Mouse (Mus musculus) hindbrain, embryonic 15.5 days (tissue): Measurements from ENCODE around the gene 3110082J24Rik. TPM values are rescaled to one million over a fixed set of nuclear protein-coding genes. Genes with fewer than 3 reads are reported as not detected.
A peak's percentile ranks its signal among the peaks of the same experiment; 100 is the strongest.

ENCODE experiments used
- ATAC-seq: fragments of 200-750 bp; cut with Nextera tagmentation; 2 replicates; pipeline ENCODE4 v1.8.0; 2017; ENCODE audit warnings: low read depth, moderate number of reproducible peaks, moderate TSS enrichment; ENCODE audit not compliant: low FRiP score
- H3K27ac ChIP-seq: fragments of 300-500 bp; sonication (generic); replicated peaks from 2 replicates; pipeline ENCODE4 v1.5.1; 2015; ENCODE audit warnings: mild to moderate bottlenecking, inconsistent platforms
- H3K27me3 ChIP-seq: fragments of 300-500 bp; sonication (generic); 2 replicates; pipeline ENCODE4 v1.6.1; 2015; ENCODE audit warnings: control low read depth, inconsistent platforms
- H3K36me3 ChIP-seq: fragments of 300-500 bp; sonication (generic); 2 replicates; pipeline ENCODE4 v1.6.1; 2015; ENCODE audit warnings: control low read depth, inconsistent platforms
- H3K4me1 ChIP-seq: fragments of 300-500 bp; sonication (generic); replicated peaks from 2 replicates; pipeline ENCODE4 v1.6.1; 2015; ENCODE audit warnings: control low read depth, inconsistent platforms
- H3K4me2 ChIP-seq: fragments of 300-500 bp; sonication (generic); 2 replicates; pipeline ENCODE4 v1.6.1; 2015; ENCODE audit warnings: moderate library complexity, mild to moderate bottlenecking, inconsistent platforms
- H3K4me3 ChIP-seq: fragments of 300-500 bp; sonication (generic); 2 replicates; pipeline ENCODE4 v1.5.1; 2015; ENCODE audit warnings: mild to moderate bottlenecking, inconsistent platforms
- H3K9ac ChIP-seq: fragments of 300-500 bp; sonication (generic); 2 replicates; pipeline ENCODE4 v1.6.1; 2015; ENCODE audit warnings: inconsistent platforms
- H3K9me3 ChIP-seq: fragments of 300-500 bp; sonication (generic); 2 replicates; pipeline ENCODE4 v1.6.1; 2016; ENCODE audit warnings: control low read depth, inconsistent platforms
- WGBS: fragments of 180-500 bp; shearing (Covaris S2); methylation state at CpG from one replicate; pipeline ENCODE4 v1.1.7; 2015; 5-methylcytosine and 5-hydroxymethylcytosine counted together
- polyA plus RNA-seq: library from polyadenylated mRNA; unstranded; fragments of >200 nt; fragmentation: Nextera tagmentation; extraction: Ambion mirVana; gene quantifications from 2 replicates; pipeline ENCODE4 v1.2.1, GENCODE M21; 2015

The 3110082J24Rik gene
- polyA plus RNA-seq, 1 experiment from 2014 or later, result 5.3 TPM

GRCm38 (mm10) chr5:30135711-30136231, 29.9 kb upstream of the 3110082J24Rik start:
- Histone ChIP-seq H3K9me3 (no peaks in the 10 kb centered on the region), H3K9ac (no peak overlapping the region), H3K4me1 (no peaks in the 10 kb centered on the region), H3K27ac (no peak overlapping the region), H3K4me3 (no peak overlapping the region), H3K36me3 (peaks cover 68% of the 10 kb centered on the region), H3K27me3 (no peaks in the 10 kb centered on the region), H3K4me2 (no peak overlapping the region)
- ATAC-seq, result no peak
- WGBS, result 92% methylated on average over 11 of the region's 11 CpGs

DNA sequence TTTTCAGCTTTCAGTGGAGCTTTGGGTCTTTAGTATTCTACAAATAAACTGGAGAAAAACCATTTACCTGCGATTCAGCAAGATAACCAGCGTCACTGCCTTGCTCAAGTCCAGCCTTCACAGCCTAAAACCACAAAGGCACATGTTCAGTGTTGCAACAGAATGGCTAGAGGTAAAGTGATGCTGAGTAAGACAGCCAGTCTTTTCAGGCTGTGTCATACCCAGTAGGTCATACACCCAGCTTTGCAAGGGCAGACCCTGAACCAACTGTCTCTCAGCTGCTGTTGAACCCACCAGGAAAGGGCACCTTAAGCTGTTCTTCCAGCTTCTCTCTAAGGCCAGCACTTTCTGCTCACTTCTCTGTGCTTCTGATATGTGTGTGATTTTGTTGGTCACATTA, 26.3 kb upstream of the 3110082J24Rik start:
- no peak overlapping the region for H3K4me2 ChIP-seq
- WGBS, result 97% methylated on average over 2 of the region's 2 CpGs
- H3K36me3 ChIP-seq, result peaks cover 68% of the 10 kb centered on the region
- no peak overlapping the region for H3K4me3 ChIP-seq
- H3K27ac ChIP-seq, result no peak overlapping the region
- no peak for ATAC-seq
- no peaks in the 10 kb centered on the region for H3K4me1 ChIP-seq
- no peaks in the 10 kb centered on the region for H3K9me3 ChIP-seq
- no peak overlapping the region for H3K9ac ChIP-seq
- H3K27me3 ChIP-seq, result no peaks in the 10 kb centered on the region

DNA sequence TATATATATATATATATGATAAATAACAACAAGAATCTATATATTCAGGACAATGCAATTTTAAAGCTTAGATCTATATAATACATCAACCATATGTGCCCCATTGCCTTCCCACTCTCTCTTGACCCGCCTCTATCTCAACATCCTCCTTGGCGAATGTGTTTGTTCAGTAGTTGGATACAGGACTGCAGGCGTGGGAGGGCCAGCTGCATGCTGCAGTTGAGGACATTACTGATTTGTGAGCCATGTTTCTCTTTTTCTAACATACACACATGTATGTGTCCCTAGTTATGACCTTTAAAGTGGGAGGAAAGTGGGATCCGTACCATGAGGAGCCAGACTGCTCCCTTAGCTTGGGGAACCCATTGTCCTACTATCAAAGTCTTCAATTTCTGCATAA, 25.4 kb upstream of the 3110082J24Rik start:
- 92% methylated on average over 4 of the region's 4 CpGs for WGBS
- H3K9me3 ChIP-seq, result no peaks in the 10 kb centered on the region
- ATAC-seq, result no peak
- no peak overlapping the region for H3K4me3 ChIP-seq
- H3K4me2 ChIP-seq, result no peak overlapping the region
- no peak overlapping the region for H3K27ac ChIP-seq
- H3K9ac ChIP-seq, result no peak overlapping the region
- no peaks in the 10 kb centered on the region for H3K27me3 ChIP-seq
- peaks cover 72% of the 10 kb centered on the region for H3K36me3 ChIP-seq
- no peaks in the 10 kb centered on the region for H3K4me1 ChIP-seq

GRCm38 (mm10) chr5:30128680-30129079, 22.8 kb upstream of the 3110082J24Rik start:
- no peaks in the 10 kb centered on the region for H3K27me3 ChIP-seq
- H3K36me3 ChIP-seq, result peaks cover 77% of the 10 kb centered on the region
- ATAC-seq, result no peak
- 96% methylated on average over 6 of the region's 6 CpGs for WGBS
- H3K9me3 ChIP-seq, result no peaks in the 10 kb centered on the region
- H3K4me2 ChIP-seq, result no peak overlapping the region
- no peaks in the 10 kb centered on the region for H3K4me1 ChIP-seq
- H3K9ac ChIP-seq, result no peak overlapping the region
- no peak overlapping the region for H3K27ac ChIP-seq
- H3K4me3 ChIP-seq, result no peak overlapping the region

GRCm38 (mm10) chr5:30127921-30128597, 22.2 kb upstream of the 3110082J24Rik start:
- ATAC-seq, result no peak
- no peak overlapping the region for H3K4me3 ChIP-seq
- no peak overlapping the region for H3K4me2 ChIP-seq
- no peak overlapping the region for H3K9ac ChIP-seq
- no peaks in the 10 kb centered on the region for H3K9me3 ChIP-seq
- peaks cover 77% of the 10 kb centered on the region for H3K36me3 ChIP-seq
- H3K4me1 ChIP-seq, result no peaks in the 10 kb centered on the region
- 92% methylated on average over 13 of the region's 13 CpGs for WGBS
- H3K27ac ChIP-seq, result no peak overlapping the region
- H3K27me3 ChIP-seq, result no peaks in the 10 kb centered on the region

- no peak for ATAC-seq
- H3K27me3 ChIP-seq, result no peaks in the 10 kb centered on the region
- no peak overlapping the region for H3K9ac ChIP-seq
- H3K4me1 ChIP-seq, result no peaks in the 10 kb centered on the region
- peaks cover 77% of the 10 kb centered on the region for H3K36me3 ChIP-seq
- H3K9me3 ChIP-seq, result no peaks in the 10 kb centered on the region
- 88% methylated on average over 7 of the region's 7 CpGs for WGBS
- H3K4me2 ChIP-seq, result no peak overlapping the region
- H3K27ac ChIP-seq, result no peak overlapping the region
- no peak overlapping the region for H3K4me3 ChIP-seq
Observed at GRCm38 (mm10) chr5:30126756-30127155, 20.9 kb upstream of the 3110082J24Rik start.

DNA sequence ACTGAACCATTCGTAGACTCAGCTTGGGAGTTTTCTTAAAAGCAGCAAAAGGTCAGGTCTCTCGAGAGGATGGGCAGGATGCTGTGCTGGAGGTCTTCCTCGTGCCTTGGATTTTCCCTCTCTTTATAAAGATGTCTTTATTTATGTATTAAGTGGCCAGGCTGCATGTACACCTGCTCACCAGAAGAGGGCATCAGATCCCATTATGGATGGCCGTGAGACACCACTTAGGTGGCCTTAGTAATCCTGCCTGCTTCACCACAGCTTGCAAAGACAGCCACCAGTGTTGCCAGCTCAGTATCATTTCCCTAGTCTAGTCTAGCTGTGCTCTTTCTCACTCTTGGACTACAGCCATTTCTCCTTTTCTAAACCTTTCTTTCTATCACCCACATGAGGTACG, 19.7 kb upstream of the 3110082J24Rik start:
- H3K4me2 ChIP-seq, result no peak overlapping the region
- 41% methylated on average over 5 of the region's 5 CpGs for WGBS
- no peak overlapping the region for H3K4me3 ChIP-seq
- no peaks in the 10 kb centered on the region for H3K4me1 ChIP-seq
- H3K27ac ChIP-seq, result no peak overlapping the region
- ATAC-seq, result no peak
- no peaks in the 10 kb centered on the region for H3K9me3 ChIP-seq
- no peaks in the 10 kb centered on the region for H3K27me3 ChIP-seq
- no peak overlapping the region for H3K9ac ChIP-seq
- peaks cover 84% of the 10 kb centered on the region for H3K36me3 ChIP-seq

DNA sequence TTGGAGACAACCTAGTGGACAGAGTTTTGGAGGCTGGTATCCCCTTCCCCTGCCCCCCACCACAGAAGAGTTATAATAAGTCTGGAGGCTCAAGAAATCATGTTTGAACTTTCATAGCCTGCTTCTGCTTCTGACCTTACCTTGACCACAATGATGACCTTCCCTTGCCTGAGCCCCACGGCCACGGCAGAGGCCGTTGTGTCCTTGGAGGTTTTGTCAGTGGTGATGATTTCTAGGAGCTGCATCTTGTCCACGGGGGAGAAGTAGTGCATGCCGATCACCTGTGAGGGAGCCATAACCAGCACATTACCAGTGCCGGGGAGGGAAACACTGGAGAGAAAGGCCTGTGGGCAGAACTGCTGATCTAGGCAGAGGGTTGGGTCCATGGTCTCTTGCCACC, 16.6 kb upstream of the 3110082J24Rik start:
- Histone ChIP-seq H3K27me3 (no peaks in the 10 kb centered on the region), H3K4me1 (no peaks in the 10 kb centered on the region), H3K9ac (no peak overlapping the region), H3K4me2 (no peak overlapping the region), H3K4me3 (no peak overlapping the region), H3K36me3 (peaks cover 83% of the 10 kb centered on the region), H3K9me3 (no peaks in the 10 kb centered on the region), H3K27ac (no peak overlapping the region)
- 92% methylated on average over 6 of the region's 6 CpGs for WGBS
- no peak for ATAC-seq

DNA sequence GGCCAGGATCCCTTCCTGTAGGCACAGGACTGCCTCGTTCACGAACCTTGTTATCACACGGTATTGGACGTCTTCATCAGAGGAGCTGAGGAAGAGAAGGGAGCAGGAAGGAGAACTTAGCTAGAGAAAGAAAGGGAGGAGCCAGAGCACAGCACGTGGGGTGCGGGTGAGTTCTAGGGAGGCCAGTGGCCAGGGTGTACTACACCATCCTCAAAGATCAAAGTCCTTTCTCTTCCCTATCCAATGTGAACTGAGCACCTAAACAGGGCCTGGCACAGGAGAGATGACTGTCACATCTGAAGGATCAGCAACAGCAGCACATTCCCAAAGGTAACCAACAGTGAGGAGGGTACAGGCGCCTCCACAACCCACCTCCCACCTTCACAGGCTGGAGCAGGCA, 14.2 kb upstream of the 3110082J24Rik start:
- Histone ChIP-seq H3K4me2 (no peak overlapping the region), H3K4me1 (no peaks in the 10 kb centered on the region), H3K27ac (no peak overlapping the region), H3K36me3 (peaks cover 71% of the 10 kb centered on the region), H3K9me3 (no peaks in the 10 kb centered on the region), H3K27me3 (no peaks in the 10 kb centered on the region), H3K9ac (no peak overlapping the region), H3K4me3 (no peak overlapping the region)
- no peak for ATAC-seq
- WGBS, result 90% methylated on average over 7 of the region's 7 CpGs

DNA sequence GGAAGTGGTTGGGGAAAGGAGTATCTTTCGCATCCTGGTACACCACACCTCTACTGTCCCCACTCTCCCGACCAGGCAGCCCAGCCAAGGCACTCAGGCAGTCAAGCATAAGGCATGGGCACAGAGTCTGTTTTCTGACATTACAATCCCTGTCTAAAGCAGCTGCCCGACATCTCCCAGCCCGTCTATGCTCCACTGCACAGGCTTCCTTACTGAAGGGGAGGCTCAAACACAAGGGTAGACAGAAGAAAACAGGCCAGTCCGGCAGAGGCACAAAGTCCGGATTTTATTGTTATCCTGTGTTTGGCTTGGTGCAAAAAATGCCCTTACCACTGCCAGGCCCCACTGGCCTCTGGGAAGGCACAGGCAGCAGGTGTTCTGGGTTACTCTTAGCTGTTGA, 13.3 kb upstream of the 3110082J24Rik start:
- Histone ChIP-seq H3K9ac (no peak overlapping the region), H3K4me1 (peaks cover 7% of the 10 kb centered on the region), H3K4me2 (no peak overlapping the region), H3K27ac (no peak overlapping the region), H3K27me3 (no peaks in the 10 kb centered on the region), H3K4me3 (no peak overlapping the region), H3K36me3 (peaks cover 62% of the 10 kb centered on the region), H3K9me3 (no peaks in the 10 kb centered on the region)
- no peak for ATAC-seq
- WGBS, result 85% methylated on average over 6 of the region's 6 CpGs

- no peaks in the 10 kb centered on the region for H3K27me3 ChIP-seq
- H3K4me2 ChIP-seq, result no peak overlapping the region
- H3K9me3 ChIP-seq, result no peaks in the 10 kb centered on the region
- H3K4me3 ChIP-seq, result no peak overlapping the region
- WGBS, result 93% methylated on average over 1 of the region's 1 CpGs
- H3K36me3 ChIP-seq, result peaks cover 53% of the 10 kb centered on the region
- H3K4me1 ChIP-seq, result peaks cover 17% of the 10 kb centered on the region
- H3K27ac ChIP-seq, result no peak overlapping the region
- no peak overlapping the region for H3K9ac ChIP-seq
- ATAC-seq, result no peak
Observed at GRCm38 (mm10) chr5:30118018-30118417, 12.1 kb upstream of the 3110082J24Rik start.

DNA sequence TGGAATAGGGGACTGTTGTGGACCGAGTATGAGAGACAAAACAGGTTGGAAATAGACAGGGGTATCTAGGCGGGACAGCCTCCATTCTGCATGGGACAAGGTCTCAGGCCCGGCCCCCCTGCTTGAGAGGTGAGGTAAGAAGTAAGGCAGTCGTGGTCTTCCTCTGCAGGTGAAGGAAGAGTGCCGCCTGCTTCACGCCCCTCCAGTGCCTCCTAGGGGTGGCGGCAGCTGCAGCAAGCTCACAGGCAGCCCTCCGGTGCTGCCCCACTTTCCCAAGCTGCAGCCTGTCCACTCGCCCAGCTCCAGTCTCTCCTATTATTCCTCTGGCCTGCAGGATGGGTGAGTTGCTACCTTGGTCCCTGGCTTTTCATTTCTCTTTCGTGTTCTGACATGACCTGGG, 9.8 kb upstream of the 3110082J24Rik start:
- Histone ChIP-seq H3K4me1 (peaks cover 29% of the 10 kb centered on the region), H3K27me3 (0 out of 2 replicates have a peak, but pooled peaks cover 7% of the 10 kb centered on the region), H3K9ac (no peak overlapping the region), H3K4me3 (no peak overlapping the region), H3K27ac (no peak overlapping the region), H3K9me3 (no peaks in the 10 kb centered on the region), H3K36me3 (peaks cover 30% of the 10 kb centered on the region), H3K4me2 (0 out of 2 replicates have a peak overlapping the region, but pooled peaks have one; percentile 6)
- no peak for ATAC-seq
- WGBS, result 38% methylated on average over 10 of the region's 10 CpGs

DNA sequence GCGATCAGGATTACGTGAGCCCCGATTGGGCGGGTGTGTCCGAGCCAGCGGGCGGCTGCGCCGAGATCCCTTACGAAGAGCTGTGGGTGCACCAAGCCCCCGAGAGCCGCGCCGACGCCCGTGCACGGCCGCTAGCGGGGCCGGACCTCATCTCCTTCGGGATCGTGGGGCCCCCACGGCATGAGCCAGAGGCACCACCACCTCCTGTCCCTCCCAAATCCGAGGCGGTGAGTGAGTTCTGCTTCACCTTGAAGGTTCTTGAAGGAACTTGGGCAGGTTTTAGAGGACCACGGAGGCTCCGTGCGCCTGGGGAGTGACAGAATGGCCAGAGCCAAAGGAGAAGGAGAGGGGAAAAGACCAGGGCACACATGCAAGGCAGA, 8.9 kb upstream of the 3110082J24Rik start:
- Histone ChIP-seq H3K27ac (0 out of 2 replicates have a peak overlapping the region, but pooled peaks have one; percentile 56), H3K4me1 (peaks cover 38% of the 10 kb centered on the region), H3K36me3 (peaks cover 20% of the 10 kb centered on the region), H3K4me3 (peak overlapping the region; percentile 51), H3K27me3 (0 out of 2 replicates have a peak, but pooled peaks cover 7% of the 10 kb centered on the region), H3K9ac (peak overlapping the region; percentile 49), H3K9me3 (no peaks in the 10 kb centered on the region), H3K4me2 (peak overlapping the region; percentile 72)
- ATAC-seq, result no peak
- WGBS, result 4% methylated on average over 28 of the region's 28 CpGs
